Mouse (Mus musculus): ENCODE data around the gene Mtr. TPM values are rescaled to one million over a fixed set of nuclear protein-coding genes. Genes with fewer than 3 reads are reported as not detected.
A peak's percentile ranks its signal among the peaks of the same experiment; 100 is the strongest.

The Mtr gene
- total and polyA plus RNA-seq, 2 experiments from 2014 or later = 9.8 to 25.3 TPM

GRCm38 (mm10) chr13:12162457-12162856, 95.5 kb downstream of the Mtr start:
- 93% methylated on average over 4 of the region's 4 CpGs for WGBS
- H3K4me1 ChIP-seq (ENCODE audit: control insufficient read depth, insufficient read depth) = peaks cover 26% of the 10 kb centered on the region

GRCm38 (mm10) chr13:12160121-12160475, 97.8 kb downstream of the Mtr start:
- peak overlapping the region; percentile 7; the same call in 1 of the 2 replicates for H3K27ac ChIP-seq (ENCODE audit: low read depth)
- peak; percentile 21; the same call in 1 of the 2 replicates for ATAC-seq (ENCODE audit: insufficient read depth, low read depth)

More at GRCm38 (mm10) chr13:12162457-12162856, 95.5 kb downstream of the Mtr start:
- H3K9me3 ChIP-seq (replicated peaks; ENCODE audit: control insufficient read depth, low read length) = no peaks in the 10 kb centered on the region
- H3K27me3 ChIP-seq (ENCODE audit: control insufficient read depth, insufficient read depth, low read length) = no peaks in the 10 kb centered on the region
- H3K36me3 ChIP-seq (replicated peaks; ENCODE audit: control insufficient read depth, insufficient read depth, low read length) = no peaks in the 10 kb centered on the region
- no peak for TF ChIP-seq CTCF (IDR thresholded peaks at IDR 0.05; ENCODE audit: low read depth)
- TF ChIP-seq EP300 (IDR thresholded peaks at IDR 0.05; ENCODE audit: low read depth) = no peak
- ATAC-seq (ENCODE audit: insufficient read depth, low read depth) (no peak), DNase-seq (ENCODE audit: low spot score) (no peak)
- no peak overlapping the region for H3K4me2 ChIP-seq (ENCODE audit: low read depth, low read length)
- no peak overlapping the region for H3K4me3 ChIP-seq (ENCODE audit: low read depth, low read length)
- H3K27ac ChIP-seq (ENCODE audit: low read depth) = no peak overlapping the region
- no peak overlapping the region for H3K9ac ChIP-seq (replicated peaks; ENCODE audit: low read depth, low read length)

GRCm38 (mm10) chr13:12159288-12160120, 98.4 kb downstream of the Mtr start:
- no peak for DNase-seq (ENCODE audit: low spot score)
- H3K36me3 ChIP-seq (replicated peaks; ENCODE audit: control insufficient read depth, insufficient read depth, low read length) = no peaks in the 10 kb centered on the region

More at GRCm38 (mm10) chr13:12160121-12160475, 97.8 kb downstream of the Mtr start:
- WGBS = 18% methylated on average over 3 of the region's 3 CpGs
- Histone ChIP-seq H3K4me2 (ENCODE audit: low read depth, low read length) (no peak overlapping the region), H3K27me3 (ENCODE audit: control insufficient read depth, insufficient read depth, low read length) (no peaks in the 10 kb centered on the region), H3K4me3 (ENCODE audit: low read depth, low read length) (no peak overlapping the region), H3K4me1 (ENCODE audit: control insufficient read depth, insufficient read depth) (peaks cover 5% of the 10 kb centered on the region; the same call in 1 of the 2 replicates), H3K9ac (replicated peaks; ENCODE audit: low read depth, low read length) (no peak overlapping the region), H3K9me3 (replicated peaks; ENCODE audit: control insufficient read depth, low read length) (no peaks in the 10 kb centered on the region), H3K36me3 (replicated peaks; ENCODE audit: control insufficient read depth, insufficient read depth, low read length) (no peaks in the 10 kb centered on the region)
- TF ChIP-seq CTCF (IDR thresholded peaks at IDR 0.05; ENCODE audit: low read depth) (no peak), EP300 (IDR thresholded peaks at IDR 0.05; ENCODE audit: low read depth) (no peak)
- peak; percentile 38 for DNase-seq (ENCODE audit: low spot score)

GRCm38 (mm10) chr13:12153922-12154321, 104.0 kb downstream of the Mtr start:
- Histone ChIP-seq H3K4me1 (ENCODE audit: control insufficient read depth, insufficient read depth) (peaks cover 2% of the 10 kb centered on the region; the same call in 1 of the 2 replicates), H3K4me2 (ENCODE audit: low read depth, low read length) (no peak overlapping the region), H3K4me3 (ENCODE audit: low read depth, low read length) (no peak overlapping the region), H3K36me3 (replicated peaks; ENCODE audit: control insufficient read depth, insufficient read depth, low read length) (no peaks in the 10 kb centered on the region), H3K27me3 (ENCODE audit: control insufficient read depth, insufficient read depth, low read length) (no peaks in the 10 kb centered on the region), H3K9me3 (replicated peaks; ENCODE audit: control insufficient read depth, low read length) (no peaks in the 10 kb centered on the region), H3K27ac (ENCODE audit: low read depth) (no peak overlapping the region), H3K9ac (replicated peaks; ENCODE audit: low read depth, low read length) (no peak overlapping the region)
- TF ChIP-seq EP300 (IDR thresholded peaks at IDR 0.05; ENCODE audit: low read depth) (no peak), CTCF (IDR thresholded peaks at IDR 0.05; ENCODE audit: low read depth) (no peak)
- 86% methylated on average over 11 of the region's 11 CpGs for WGBS
- ATAC-seq (ENCODE audit: insufficient read depth, low read depth) = no peak
- DNase-seq (ENCODE audit: low spot score) = no peak

More at GRCm38 (mm10) chr13:12159288-12160120, 98.4 kb downstream of the Mtr start:
- Histone ChIP-seq H3K4me1 (ENCODE audit: control insufficient read depth, insufficient read depth) (peaks cover 5% of the 10 kb centered on the region; the same call in 1 of the 2 replicates), H3K4me2 (ENCODE audit: low read depth, low read length) (no peak overlapping the region), H3K4me3 (ENCODE audit: low read depth, low read length) (no peak overlapping the region), H3K27me3 (ENCODE audit: control insufficient read depth, insufficient read depth, low read length) (no peaks in the 10 kb centered on the region), H3K27ac (ENCODE audit: low read depth) (peak overlapping the region; percentile 7; the same call in 1 of the 2 replicates), H3K9me3 (replicated peaks; ENCODE audit: control insufficient read depth, low read length) (no peaks in the 10 kb centered on the region), H3K9ac (replicated peaks; ENCODE audit: low read depth, low read length) (no peak overlapping the region)
- ATAC-seq (ENCODE audit: insufficient read depth, low read depth) = peak; percentile 65
- 30% methylated on average over 9 of the region's 9 CpGs for WGBS
- no peak for TF ChIP-seq EP300 (IDR thresholded peaks at IDR 0.05; ENCODE audit: low read depth)
- no peak for TF ChIP-seq CTCF (IDR thresholded peaks at IDR 0.05; ENCODE audit: low read depth)

GRCm38 (mm10) chr13:12146918-12147507, 110.9 kb downstream of the Mtr start:
- Histone ChIP-seq H3K27me3 (ENCODE audit: control insufficient read depth, insufficient read depth, low read length) (no peaks in the 10 kb centered on the region), H3K4me3 (ENCODE audit: low read depth, low read length) (no peak overlapping the region), H3K9ac (replicated peaks; ENCODE audit: low read depth, low read length) (no peak overlapping the region), H3K4me1 (ENCODE audit: control insufficient read depth, insufficient read depth) (no peaks in the 10 kb centered on the region), H3K27ac (ENCODE audit: low read depth) (no peak overlapping the region), H3K36me3 (replicated peaks; ENCODE audit: control insufficient read depth, insufficient read depth, low read length) (no peaks in the 10 kb centered on the region), H3K4me2 (ENCODE audit: low read depth, low read length) (no peak overlapping the region), H3K9me3 (replicated peaks; ENCODE audit: control insufficient read depth, low read length) (no peaks in the 10 kb centered on the region)
- TF ChIP-seq EP300 (IDR thresholded peaks at IDR 0.05; ENCODE audit: low read depth) = no peak
- TF ChIP-seq CTCF (IDR thresholded peaks at IDR 0.05; ENCODE audit: low read depth) = no peak
- DNase-seq (ENCODE audit: low spot score) (no peak), ATAC-seq (ENCODE audit: insufficient read depth, low read depth) (no peak)
- WGBS = 57% methylated on average over 6 of the region's 6 CpGs
